Comparison of ENCODE assay signal across 10 mouse cellular contexts in genomic region chr13:58523011-58523760, GRCm38 (mm10).
DNase-seq lines count a peak whose midpoint lies in the region; ATAC-seq and TF ChIP-seq lines count a peak whose summit lies in the region.
"Had no signal": no experiment of that assay in that cellular context is flagged by ENCODE, and none has a peak within 500 bp of the region (broad histone marks: within the 10 kb centered on the region; RNA-seq: fewer than 3 reads in every experiment).

No protein-coding gene starts in this region.

- DNase-seq in heart, postnatal 14 days: no peak
- DNase-seq in neural tube, embryonic 11.5 days (ENCODE audit: low spot score): peak; percentile 35
- DNase-seq in neural tube, embryonic 10.5 days (ENCODE audit: extremely low spot score, low spot score): no peak
- no peak for DNase-seq in limb, embryonic 14.5 days (ENCODE audit: low spot score)
- DNase-seq in cerebellum, postnatal 25 days: no peak
- DNase-seq in right cerebral cortex, adult 2 months (ENCODE audit: low spot score in 2 of 2): no peak
- DNase-seq: kidney, adult 11 months had no signal

- no peak overlapping the region for H3K27ac ChIP-seq in heart, embryonic 11.5 days (ENCODE audit: low read depth, low read length)
- H3K27ac ChIP-seq in neural tube, embryonic 11.5 days (ENCODE audit: low read depth, low read length): no peak overlapping the region
- H3K27ac ChIP-seq in limb, embryonic 14.5 days (replicated peaks; ENCODE audit: low read depth, low read length): no peak overlapping the region
- no peak overlapping the region for H3K27ac ChIP-seq in stomach, embryonic 16.5 days (ENCODE audit: low read length)

- H3K36me3 ChIP-seq in heart, embryonic 11.5 days (ENCODE audit: control insufficient read depth, insufficient read depth, low read length): no peaks in the 10 kb centered on the region
- no peaks in the 10 kb centered on the region for H3K36me3 ChIP-seq in neural tube, embryonic 11.5 days (ENCODE audit: control insufficient read depth, insufficient read depth, low read length)
- no peaks in the 10 kb centered on the region for H3K36me3 ChIP-seq in limb, embryonic 14.5 days (ENCODE audit: control insufficient read depth, insufficient read depth, low read length)
- H3K36me3 ChIP-seq in stomach, embryonic 16.5 days (ENCODE audit: control insufficient read depth, insufficient read depth, low read length): no peaks in the 10 kb centered on the region

- H3K9me3 ChIP-seq in heart, embryonic 11.5 days (replicated peaks; ENCODE audit: control insufficient read depth, low read length): no peaks in the 10 kb centered on the region
- H3K9me3 ChIP-seq in neural tube, embryonic 11.5 days (ENCODE audit: control insufficient read depth, low read length): no peaks in the 10 kb centered on the region
- H3K9me3 ChIP-seq in limb, embryonic 14.5 days (ENCODE audit: control insufficient read depth, low read length): no peaks in the 10 kb centered on the region
- H3K9me3 ChIP-seq in stomach, embryonic 16.5 days (replicated peaks; ENCODE audit: control insufficient read depth, low read length): no peaks in the 10 kb centered on the region

- intact Hi-C loops in heart, postnatal 14 days (cut with DNase I): no loop called here

- H3K4me1 ChIP-seq in heart, embryonic 11.5 days (ENCODE audit: control insufficient read depth, insufficient read depth, low read length): peaks cover 22% of the 10 kb centered on the region
- H3K4me1 ChIP-seq in neural tube, embryonic 11.5 days (ENCODE audit: control insufficient read depth, insufficient read depth, low read length): no peaks in the 10 kb centered on the region
- H3K4me1 ChIP-seq in limb, embryonic 14.5 days (ENCODE audit: control insufficient read depth, insufficient read depth, low read length): peaks cover 9% of the 10 kb centered on the region
- peaks cover 9% of the 10 kb centered on the region for H3K4me1 ChIP-seq in stomach, embryonic 16.5 days (ENCODE audit: control insufficient read depth, insufficient read depth, low read length)

- H3K4me3 ChIP-seq in heart, embryonic 11.5 days (ENCODE audit: low read depth, low read length): peak overlapping the region; percentile 22
- no peak overlapping the region for H3K4me3 ChIP-seq in neural tube, embryonic 11.5 days (ENCODE audit: low read depth, low read length)
- H3K4me3 ChIP-seq in limb, embryonic 14.5 days (replicated peaks; ENCODE audit: low read length): peak overlapping the region; percentile 15
- peak overlapping the region; percentile 20 for H3K4me3 ChIP-seq in stomach, embryonic 16.5 days (replicated peaks; ENCODE audit: low read length)

- ATAC-seq in heart, embryonic 11.5 days (replicated peaks; ENCODE audit: insufficient number of reproducible peaks, low FRiP score, low TSS enrichment): 0 out of 2 replicates have a peak, but pooled peaks have one; percentile 42
- no peak for ATAC-seq in neural tube, embryonic 11.5 days (ENCODE audit: insufficient read depth, low FRiP score, low TSS enrichment)
- peak; percentile 53; the same call in 1 of the 2 replicates for ATAC-seq in limb, embryonic 14.5 days (ENCODE audit: low FRiP score, low read depth)
- ATAC-seq in stomach, embryonic 16.5 days (ENCODE audit: insufficient read depth, low FRiP score): peak; percentile 71
- ATAC-seq: midbrain, embryonic 16.5 days had no signal

- WGBS in heart, embryonic 11.5 days (ENCODE audit: insufficient replicate concordance): 6% methylated on average over 20 of the region's 20 CpGs
- 30% methylated on average over 20 of the region's 20 CpGs for WGBS in neural tube, embryonic 11.5 days
- 13% methylated on average over 20 of the region's 20 CpGs for WGBS in limb, embryonic 14.5 days
- WGBS in stomach, embryonic 16.5 days: 6% methylated on average over 20 of the region's 20 CpGs

- peak overlapping the region; percentile 61 for H3K4me2 ChIP-seq in heart, embryonic 11.5 days
- H3K4me2 ChIP-seq in neural tube, embryonic 11.5 days (ENCODE audit: low read depth): no peak overlapping the region
- peak overlapping the region; percentile 46 for H3K4me2 ChIP-seq in limb, embryonic 14.5 days (replicated peaks; ENCODE audit: low read depth, low read length, severe bottlenecking)
- H3K4me2 ChIP-seq in stomach, embryonic 16.5 days (ENCODE audit: low read depth, low read length): peak overlapping the region; percentile 45

- H3K9ac ChIP-seq in heart, embryonic 11.5 days (ENCODE audit: low read depth, low read length): peak overlapping the region; percentile 36; the same call in 1 of the 2 replicates
- no peak overlapping the region for H3K9ac ChIP-seq in neural tube, embryonic 11.5 days (ENCODE audit: low read length)
- H3K9ac ChIP-seq in limb, embryonic 14.5 days (ENCODE audit: low read depth, low read length, severe bottlenecking): 0 out of 2 replicates have a peak overlapping the region, but pooled peaks have one; percentile 25
- H3K9ac ChIP-seq in stomach, embryonic 16.5 days (ENCODE audit: low read length): peak overlapping the region; percentile 26; the same call in 1 of the 2 replicates

- no peak for TF ChIP-seq POLR2A in limb, embryonic 14.5 days (IDR thresholded peaks at IDR 0.05; ENCODE audit: borderline replicate concordance, extremely low read depth, insufficient read depth, insufficient read length)

- H3K27me3 ChIP-seq in heart, embryonic 11.5 days (ENCODE audit: control insufficient read depth, insufficient read depth, low read length): 0 out of 2 replicates have a peak, but pooled peaks cover 4% of the 10 kb centered on the region
- no peaks in the 10 kb centered on the region for H3K27me3 ChIP-seq in neural tube, embryonic 11.5 days (ENCODE audit: control insufficient read depth, insufficient read depth, low read length)
- H3K27me3 ChIP-seq in limb, embryonic 14.5 days (ENCODE audit: control insufficient read depth, insufficient read depth, low read length): no peaks in the 10 kb centered on the region
- peaks cover 5% of the 10 kb centered on the region for H3K27me3 ChIP-seq in stomach, embryonic 16.5 days (ENCODE audit: control insufficient read depth, insufficient read depth, low read length)
